Mouse (Mus musculus) hindlimb bud, embryonic 11.5 days (tissue): ENCODE data around the gene BC016579.

Source experiments
- DNase-seq: peaks from one replicate; pipeline ENCODE4 v3.0.0-alpha.2; 2012; ENCODE audit warnings: low read depth, low spot score; ENCODE audit errors: extremely low spot score

BC016579 gene

GRCm38 (mm10) chr16:45644380-45644779 lies 9.5 kb downstream of the BC016579 start:
- DNase-seq = no peak

- DNase-seq = no peak
Measured at GRCm38 (mm10) chr16:45643944-45644343, 9.9 kb downstream of the BC016579 start.

GRCm38 (mm10) chr16:45641301-45641700 lies 12.6 kb downstream of the BC016579 start:
- no peak for DNase-seq

- DNase-seq = no peak
Measured at GRCm38 (mm10) chr16:45640070-45640762, 13.7 kb downstream of the BC016579 start.

GRCm38 (mm10) chr16:45635826-45636225 lies 18.0 kb downstream of the BC016579 start:
- no peak for DNase-seq

GRCm38 (mm10) chr16:45632420-45632819 lies 21.4 kb downstream of the BC016579 start:
- DNase-seq = no peak

GRCm38 (mm10) chr16:45630347-45630960 lies 23.4 kb downstream of the BC016579 start:
- DNase-seq = peak; percentile 57

- DNase-seq = no peak
Measured at GRCm38 (mm10) chr16:45629497-45630105, 24.3 kb downstream of the BC016579 start.

GRCm38 (mm10) chr16:45625342-45625741 lies 28.5 kb downstream of the BC016579 start:
- no peak for DNase-seq

- DNase-seq = no peak
Measured at GRCm38 (mm10) chr16:45624791-45625190, 29.1 kb downstream of the BC016579 start.

- DNase-seq = no peak
Measured at GRCm38 (mm10) chr16:45623230-45623629, 30.6 kb downstream of the BC016579 start.

GRCm38 (mm10) chr16:45619751-45620375 lies 34.0 kb downstream of the BC016579 start:
- DNase-seq = no peak

- DNase-seq = no peak
Measured at GRCm38 (mm10) chr16:45615944-45616343, 37.9 kb downstream of the BC016579 start.

GRCm38 (mm10) chr16:45613247-45613646 lies 40.6 kb downstream of the BC016579 start:
- no peak for DNase-seq

- DNase-seq = no peak
Measured at GRCm38 (mm10) chr16:45610267-45610666, 43.6 kb downstream of the BC016579 start, which contains the start of gene Gcsam. Gene Gcsam, plus strand, starts transcription at chr16:45610380.

- no peak for DNase-seq
Measured at GRCm38 (mm10) chr16:45609300-45609699, 44.6 kb downstream of the BC016579 start.

GRCm38 (mm10) chr16:45608481-45608954 lies 45.4 kb downstream of the BC016579 start:
- DNase-seq = no peak

GRCm38 (mm10) chr16:45595494-45595893 lies 58.4 kb downstream of the BC016579 start:
- no peak for DNase-seq

GRCm38 (mm10) chr16:45593656-45594055 lies 60.2 kb downstream of the BC016579 start:
- DNase-seq = no peak

GRCm38 (mm10) chr16:45582512-45582911 lies 71.4 kb downstream of the BC016579 start:
- DNase-seq = no peak

- DNase-seq = no peak
Measured at GRCm38 (mm10) chr16:45579883-45580282, 74.0 kb downstream of the BC016579 start.
